Mouse (Mus musculus) liver, embryonic 12.5 days (tissue): ENCODE results near the gene Zcchc10. TPM values are rescaled to one million over a fixed set of nuclear protein-coding genes. Genes with fewer than 3 reads are reported as not detected.
"Not testable (repeated sequence)": the region's sequence is repeated elsewhere in the genome, so short reads cannot be mapped to it uniquely, and the experiment has no call there.

Experiments
- ATAC-seq: fragments of 200-750 bp; cut with Nextera tagmentation; 2 replicates; pipeline ENCODE4 v1.8.0; 2017; ENCODE audit warnings: moderate number of reproducible peaks, mild to moderate bottlenecking, moderate library complexity
- H3K27ac ChIP-seq: fragments of 300-500 bp; sonication (generic); 2 replicates; pipeline ENCODE4 v1.5.1; 2016; ENCODE audit warnings: mild to moderate bottlenecking
- H3K27me3 ChIP-seq: fragments of 300-500 bp; sonication (generic); replicated peaks from 2 replicates; pipeline ENCODE4 v1.6.1; 2016; ENCODE audit warnings: mild to moderate bottlenecking, moderate library complexity
- H3K36me3 ChIP-seq: fragments of 300-500 bp; sonication (generic); 2 replicates; pipeline ENCODE4 v1.6.1; 2016; ENCODE audit warnings: mild to moderate bottlenecking, moderate library complexity
- H3K4me1 ChIP-seq: fragments of 300-500 bp; sonication (generic); 2 replicates; pipeline ENCODE4 v1.6.1; 2016
- H3K4me2 ChIP-seq: fragments of 300-500 bp; sonication (generic); 2 replicates; pipeline ENCODE4 v1.6.1; 2016; ENCODE audit warnings: mild to moderate bottlenecking, moderate library complexity
- H3K4me3 ChIP-seq: fragments of 300-500 bp; sonication (generic); 2 replicates; pipeline ENCODE4 v1.5.1; 2016; ENCODE audit warnings: mild to moderate bottlenecking, moderate library complexity
- H3K9ac ChIP-seq: fragments of 300-500 bp; sonication (generic); 2 replicates; pipeline ENCODE4 v1.6.1; 2016; ENCODE audit warnings: mild to moderate bottlenecking, moderate library complexity
- H3K9me3 ChIP-seq: fragments of 300-500 bp; sonication (generic); replicated peaks from 2 replicates; pipeline ENCODE4 v1.6.1; 2016; ENCODE audit warnings: mild to moderate bottlenecking, moderate library complexity
- WGBS: fragments of 180-500 bp; shearing (Covaris S2); methylation state at CpG from one replicate; pipeline ENCODE4 v1.1.7; 2016; ENCODE audit not compliant: insufficient replicate concordance; 5-methylcytosine and 5-hydroxymethylcytosine counted together
- polyA plus RNA-seq: library from polyadenylated mRNA; unstranded; fragments of >200 nt; fragmentation: Nextera tagmentation; extraction: Ambion mirVana; gene quantifications from 2 replicates; pipeline ENCODE4 v1.2.1, GENCODE M21; 2016

The Zcchc10 gene
- polyA plus RNA-seq, 1 experiment from 2014 or later, result 19.8 TPM

- WGBS, result 42% methylated on average over 9 of the region's 9 CpGs
- H3K27ac ChIP-seq, result peak overlapping the region; percentile 98
- peaks cover 42% of the 10 kb centered on the region for H3K4me1 ChIP-seq
- H3K9me3 ChIP-seq, result no peaks in the 10 kb centered on the region
- peak overlapping the region; percentile 100 for H3K4me3 ChIP-seq
- ATAC-seq, result no peak
- H3K9ac ChIP-seq, result peak overlapping the region; percentile 100
- H3K27me3 ChIP-seq, result no peaks in the 10 kb centered on the region
- peak overlapping the region; percentile 89 for H3K4me2 ChIP-seq
- peaks cover 24% of the 10 kb centered on the region for H3K36me3 ChIP-seq
These were observed 23.3 kb upstream of the Zcchc10 start for GRCm38 (mm10) chr11:53301167-53301515.

- Histone ChIP-seq H3K9me3 (no peaks in the 10 kb centered on the region), H3K27ac (no peak overlapping the region), H3K9ac (no peak overlapping the region), H3K27me3 (no peaks in the 10 kb centered on the region), H3K4me2 (no peak overlapping the region), H3K4me3 (no peak overlapping the region), H3K36me3 (no peaks in the 10 kb centered on the region), H3K4me1 (peaks cover 22% of the 10 kb centered on the region)
- no peak for ATAC-seq
- 77% methylated on average over 14 of the region's 14 CpGs for WGBS
These were observed 20.2 kb upstream of the Zcchc10 start for GRCm38 (mm10) chr11:53304044-53304840.

GRCm38 (mm10) chr11:53306965-53307364 lies 17.5 kb upstream of the Zcchc10 start:
- no peaks in the 10 kb centered on the region for H3K27me3 ChIP-seq
- H3K36me3 ChIP-seq, result no peaks in the 10 kb centered on the region
- no peak for ATAC-seq
- H3K4me1 ChIP-seq, result peaks cover 10% of the 10 kb centered on the region
- H3K9me3 ChIP-seq, result no peaks in the 10 kb centered on the region
- no peak overlapping the region for H3K4me2 ChIP-seq
- no peak overlapping the region for H3K27ac ChIP-seq
- H3K4me3 ChIP-seq, result no peak overlapping the region
- 48% methylated on average over 2 of the region's 2 CpGs for WGBS
- no peak overlapping the region for H3K9ac ChIP-seq

GRCm38 (mm10) chr11:53307558-53308065 lies 16.9 kb upstream of the Zcchc10 start:
- H3K4me3 ChIP-seq, result no peak overlapping the region
- H3K27me3 ChIP-seq, result 0 out of 2 replicates have a peak, but pooled peaks cover 4% of the 10 kb centered on the region
- WGBS, result 42% methylated on average over 10 of the region's 10 CpGs
- no peaks in the 10 kb centered on the region for H3K36me3 ChIP-seq
- H3K4me1 ChIP-seq, result peaks cover 9% of the 10 kb centered on the region
- H3K9ac ChIP-seq, result no peak overlapping the region
- H3K27ac ChIP-seq, result no peak overlapping the region
- ATAC-seq, result no peak
- no peaks in the 10 kb centered on the region for H3K9me3 ChIP-seq
- no peak overlapping the region for H3K4me2 ChIP-seq

GRCm38 (mm10) chr11:53308251-53308864 lies 16.1 kb upstream of the Zcchc10 start:
- Histone ChIP-seq H3K4me3 (no peak overlapping the region), H3K9ac (no peak overlapping the region), H3K27me3 (0 out of 2 replicates have a peak, but pooled peaks cover 5% of the 10 kb centered on the region), H3K9me3 (no peaks in the 10 kb centered on the region), H3K4me1 (peaks cover 9% of the 10 kb centered on the region), H3K36me3 (no peaks in the 10 kb centered on the region), H3K4me2 (no peak overlapping the region), H3K27ac (no peak overlapping the region)
- no peak for ATAC-seq

- no peak for ATAC-seq
- Histone ChIP-seq H3K36me3 (no peaks in the 10 kb centered on the region), H3K4me2 (no peak overlapping the region), H3K9me3 (no peaks in the 10 kb centered on the region), H3K27ac (no peak overlapping the region), H3K4me3 (no peak overlapping the region), H3K27me3 (0 out of 2 replicates have a peak, but pooled peaks cover 5% of the 10 kb centered on the region), H3K4me1 (peaks cover 9% of the 10 kb centered on the region), H3K9ac (no peak overlapping the region)
- WGBS, result 47% methylated on average over 2 of the region's 2 CpGs
These were observed 15.6 kb upstream of the Zcchc10 start for GRCm38 (mm10) chr11:53308884-53309310.

- Histone ChIP-seq H3K4me2 (no peak overlapping the region), H3K4me1 (peaks cover 9% of the 10 kb centered on the region), H3K9ac (no peak overlapping the region), H3K27ac (no peak overlapping the region), H3K4me3 (no peak overlapping the region), H3K27me3 (0 out of 2 replicates have a peak, but pooled peaks cover 5% of the 10 kb centered on the region), H3K9me3 (no peaks in the 10 kb centered on the region), H3K36me3 (no peaks in the 10 kb centered on the region)
- no peak for ATAC-seq
- 65% methylated on average over 1 of the region's 1 CpGs for WGBS
These were observed 13.1 kb upstream of the Zcchc10 start for GRCm38 (mm10) chr11:53311385-53311784.

GRCm38 (mm10) chr11:53312823-53313222 lies 11.7 kb upstream of the Zcchc10 start:
- H3K4me3 ChIP-seq, H3K36me3 ChIP-seq, H3K4me2 ChIP-seq, H3K9me3 ChIP-seq, ATAC-seq, H3K4me1 ChIP-seq, H3K27me3 ChIP-seq, H3K27ac ChIP-seq, H3K9ac ChIP-seq: not testable (repeated sequence)
- 29% methylated on average over 1 of the region's 1 CpGs for WGBS

- no peak for ATAC-seq
- H3K4me1 ChIP-seq, result no peaks in the 10 kb centered on the region
- 12% methylated on average over 1 of the region's 1 CpGs for WGBS
- no peaks in the 10 kb centered on the region for H3K36me3 ChIP-seq
- 0 out of 2 replicates have a peak, but pooled peaks cover 5% of the 10 kb centered on the region for H3K27me3 ChIP-seq
- H3K4me2 ChIP-seq, result no peak overlapping the region
- H3K9ac ChIP-seq, result no peak overlapping the region
- no peaks in the 10 kb centered on the region for H3K9me3 ChIP-seq
- no peak overlapping the region for H3K4me3 ChIP-seq
- no peak overlapping the region for H3K27ac ChIP-seq
These were observed 9.7 kb upstream of the Zcchc10 start for GRCm38 (mm10) chr11:53314770-53315173.

- Histone ChIP-seq H3K27ac (no peak overlapping the region), H3K4me3 (no peak overlapping the region), H3K9me3 (no peaks in the 10 kb centered on the region), H3K27me3 (0 out of 2 replicates have a peak, but pooled peaks cover 5% of the 10 kb centered on the region), H3K9ac (no peak overlapping the region), H3K4me2 (no peak overlapping the region), H3K4me1 (no peaks in the 10 kb centered on the region), H3K36me3 (no peaks in the 10 kb centered on the region)
- WGBS, result 50% methylated on average over 6 of the region's 6 CpGs
- no peak for ATAC-seq
These were observed 7.5 kb upstream of the Zcchc10 start for GRCm38 (mm10) chr11:53316996-53317395.

- no peak for ATAC-seq
- Histone ChIP-seq H3K4me1 (no peaks in the 10 kb centered on the region), H3K9ac (no peak overlapping the region), H3K9me3 (no peaks in the 10 kb centered on the region), H3K27me3 (no peaks in the 10 kb centered on the region), H3K4me3 (no peak overlapping the region), H3K36me3 (no peaks in the 10 kb centered on the region), H3K27ac (no peak overlapping the region), H3K4me2 (no peak overlapping the region)
- WGBS, result 81% methylated on average over 7 of the region's 7 CpGs
These were observed 6.4 kb upstream of the Zcchc10 start for GRCm38 (mm10) chr11:53318041-53318440.

- H3K9me3 ChIP-seq, ATAC-seq, H3K27ac ChIP-seq, H3K4me2 ChIP-seq, H3K4me1 ChIP-seq, H3K27me3 ChIP-seq, H3K36me3 ChIP-seq, H3K9ac ChIP-seq, H3K4me3 ChIP-seq: not testable (repeated sequence)
- 69% methylated on average over 3 of the region's 3 CpGs for WGBS
These were observed 5.9 kb upstream of the Zcchc10 start for GRCm38 (mm10) chr11:53318568-53318967.
